Mouse (Mus musculus) naive thymus-derived CD4-positive, alpha-beta T cell, adult 2 months (primary cell): ENCODE measurements around the gene Gm20918.
"Not testable (repeated sequence)": the region's sequence is repeated elsewhere in the genome, so short reads cannot be mapped to it uniquely, and the experiment has no call there.

Experiments
- DNase-seq: peaks from one replicate; pipeline ENCODE4 v3.0.0-alpha.2; 2011; ENCODE audit warnings: low read depth

Gene Gm20918

DNA sequence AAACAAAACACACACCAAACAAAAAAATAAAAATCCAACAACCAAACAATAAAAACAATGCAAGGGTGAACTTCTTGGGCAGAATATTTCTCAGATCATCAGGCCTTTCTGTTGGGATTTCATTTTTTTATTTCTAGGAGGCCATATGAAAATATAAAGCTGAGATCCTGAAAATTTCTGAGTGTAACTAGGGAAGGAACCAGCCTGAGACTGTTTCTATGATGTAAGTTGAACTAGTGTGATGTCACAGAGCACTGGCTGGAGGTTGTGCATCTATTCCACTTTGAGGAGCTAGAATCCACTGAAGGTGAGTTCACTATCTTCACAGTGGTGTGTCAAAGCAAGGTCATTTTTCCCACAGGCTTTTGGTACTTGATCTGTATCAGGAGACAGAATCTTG is at the start of gene Gm20918:
TSS of gene Gm20918 (plus strand) at position 301 of the 400 bp plus-strand sequence.
- not testable (repeated sequence) for DNase-seq
